Comparison of ENCODE assay signal across 19 mouse cellular contexts in the genomic region with DNA sequence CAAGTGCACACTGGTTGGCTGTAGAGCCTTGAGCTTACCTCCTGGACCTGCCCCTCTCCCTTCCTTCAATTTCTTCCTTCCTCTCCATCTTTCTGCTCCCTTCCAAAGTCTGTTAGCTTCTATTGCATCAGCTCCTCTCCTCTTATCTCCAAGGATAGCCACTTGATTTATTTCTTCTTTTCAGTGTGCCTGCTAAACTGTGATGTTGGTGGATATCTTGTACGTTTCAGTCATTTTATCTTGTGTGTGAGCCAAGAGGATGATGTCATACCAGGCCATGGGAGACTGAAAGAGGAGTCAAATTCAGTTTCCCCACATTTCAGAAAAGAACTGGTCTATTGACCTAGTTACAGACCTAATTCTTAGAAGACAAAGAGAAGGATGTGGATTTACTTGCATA.
DNase-seq lines count a peak whose midpoint lies in the region; TF ChIP-seq lines count a peak whose summit lies in the region.
"Had no signal": no experiment of that assay in that cellular context is flagged by ENCODE, and none has a peak within 500 bp of the region (broad histone marks: within the 10 kb centered on the region; RNA-seq: fewer than 3 reads in every experiment).

No protein-coding gene starts in this region.

- H3K4me3 ChIP-seq in olfactory bulb, adult 2 months (ENCODE audit: insufficient read depth, low read depth, low read length): no peak overlapping the region
- H3K4me3 ChIP-seq: embryonic facial prominence, embryonic 10.5 days; forebrain, embryonic 10.5 days; forebrain, embryonic 15.5 days; heart, embryonic 12.5 days; hindbrain, embryonic 13.5 days had no signal

- DNase-seq in adrenal gland, adult 8-10 months: peak; percentile 8
- no peak for DNase-seq in adrenal gland, postnatal 4 days (ENCODE audit: low spot score in 2 of 2)
- DNase-seq in heart, postnatal 10 days: peak; percentile 20 to 22
- DNase-seq in heart, postnatal 14 days: no peak
- DNase-seq in Muller cell, postnatal 12 days (ENCODE audit: inconsistent ontology term): peak; percentile 57
- DNase-seq in cerebellum, postnatal 10 days: no peak
- DNase-seq in left cerebral cortex, postnatal 10 days (ENCODE audit: extremely low spot score in 1 of 2, low spot score in 2 of 2): no peak
- DNase-seq: cerebellum, adult 18-20 months; cerebellum, adult 9-11 months; gastrocnemius, postnatal 36 days; heart, adult 11 months; kidney, adult 11 months had no signal

- H3K4me1 ChIP-seq in olfactory bulb, adult 2 months (ENCODE audit: control insufficient read depth, insufficient read depth, low read length): no peaks in the 10 kb centered on the region
- H3K4me1 ChIP-seq: forebrain, embryonic 15.5 days had no signal

- intact Hi-C loops in heart, postnatal 10 days (cut with DNase I): no loop called here
- intact Hi-C loops in heart, postnatal 14 days (cut with DNase I): no loop called here
- intact Hi-C loops in left cerebral cortex, postnatal 10 days (cut with DNase I): no loop called here

- 57% methylated on average over 1 of the region's 1 CpGs for WGBS in olfactory bulb, adult 2 months

- no peak for TF ChIP-seq CTCF in olfactory bulb, adult 2 months (IDR thresholded peaks at IDR 0.05; ENCODE audit: insufficient read depth, low read depth, low read length)

- TF ChIP-seq POLR2A in olfactory bulb, adult 2 months (IDR thresholded peaks at IDR 0.05; ENCODE audit: insufficient read depth, low read depth, low read length): no peak

- H3K27ac ChIP-seq in olfactory bulb, adult 2 months (ENCODE audit: insufficient read depth, low read depth, low read length): peak overlapping the region; percentile 29; the same call in 1 of the 2 replicates
- H3K27ac ChIP-seq: embryonic facial prominence, embryonic 10.5 days; forebrain, embryonic 10.5 days; forebrain, embryonic 15.5 days; hindbrain, embryonic 13.5 days; hindbrain, postnatal 0 days had no signal

Comparison
In these comparisons a context has a peak if more than half of its experiments do, and no peak if none do; other contexts are left out.
1. DNase-seq: peak in adrenal gland, adult 8-10 months (single experiment), heart, postnatal 10 days (2 of 2) and Muller cell, postnatal 12 days (single experiment); none in adrenal gland, postnatal 4 days (0 of 2), heart, postnatal 14 days (0 of 2), cerebellum, postnatal 10 days (0 of 2) and left cerebral cortex, postnatal 10 days (0 of 2).